Comparison of ENCODE assay signal across 8 mouse cellular contexts in the genomic region with DNA sequence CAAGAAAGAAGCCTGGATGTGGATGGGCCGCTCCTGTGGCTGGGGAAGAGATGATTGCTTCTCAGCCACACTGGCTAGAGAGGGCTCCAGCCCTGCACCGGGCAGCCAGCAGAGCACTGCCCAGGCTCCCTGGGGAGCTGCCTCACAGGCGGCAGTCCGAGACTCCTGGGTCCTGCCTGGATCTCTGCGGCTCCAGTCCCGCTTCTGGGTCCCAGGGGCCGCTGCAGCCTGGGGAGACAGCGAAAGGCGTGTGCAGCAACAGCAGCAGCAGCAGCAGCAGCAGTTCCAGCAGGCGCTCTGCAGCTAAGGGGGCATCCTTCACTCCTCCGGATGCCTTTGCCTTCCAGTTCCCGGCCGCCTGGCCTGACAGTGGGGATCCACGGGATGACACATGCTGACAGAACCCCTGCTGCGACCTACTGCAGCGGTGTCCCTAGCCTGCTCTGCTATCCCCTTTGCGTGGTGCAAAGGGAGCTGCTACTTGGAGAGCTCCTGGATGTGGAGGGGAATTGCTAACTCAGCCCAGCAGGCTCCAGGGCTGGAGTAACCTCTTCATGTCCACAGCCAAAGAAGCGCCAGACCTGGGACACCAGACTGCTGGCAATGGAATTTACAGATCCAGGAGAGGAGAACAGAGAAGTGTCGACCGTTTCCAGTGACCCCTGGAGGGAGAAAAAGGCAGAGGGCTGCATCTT.
DNase-seq lines count a peak whose midpoint lies in the region; ATAC-seq and TF ChIP-seq lines count a peak whose summit lies in the region.

No protein-coding gene starts in this region.

- intact Hi-C loops in left cerebral cortex, adult 2 months (cut with DNase I) = no loop called here

- H3K4me3 ChIP-seq in left cerebral cortex, adult 2 months = peak overlapping the region; percentile 33
- H3K4me3 ChIP-seq in heart, embryonic 12.5 days = peak overlapping the region; percentile 36
- peak overlapping the region; percentile 44 for H3K4me3 ChIP-seq in limb, embryonic 10.5 days

- peak overlapping the region; percentile 83 for H3K4me2 ChIP-seq in heart, embryonic 12.5 days

- ATAC-seq in heart, embryonic 12.5 days (ENCODE audit: insufficient number of reproducible peaks, low FRiP score) = no peak
- no peak for ATAC-seq in CD4-positive, CD25-positive, alpha-beta regulatory T cell, adult 4 months

- H3K4me1 ChIP-seq in heart, embryonic 12.5 days (replicated peaks) = peaks cover 11% of the 10 kb centered on the region
- H3K4me1 ChIP-seq in limb, embryonic 10.5 days = peaks cover 15% of the 10 kb centered on the region

- TF ChIP-seq CTCF in left cerebral cortex, adult 2 months (IDR thresholded peaks at IDR 0.05) = no peak; the same call in 1 of the 2 replicates

- no peak overlapping the region for H3K27ac ChIP-seq in left cerebral cortex, adult 2 months
- no peak overlapping the region for H3K27ac ChIP-seq in heart, embryonic 12.5 days (ENCODE audit: poor library complexity, severe bottlenecking)
- H3K27ac ChIP-seq in limb, embryonic 10.5 days = peak overlapping the region; percentile 59; the same call in 1 of the 2 replicates

- H3K27me3 ChIP-seq in heart, embryonic 12.5 days (replicated peaks) = peaks cover 23% of the 10 kb centered on the region
- peaks cover 21% of the 10 kb centered on the region for H3K27me3 ChIP-seq in limb, embryonic 10.5 days (ENCODE audit: low read depth, poor library complexity, severe bottlenecking)

- 1% methylated on average over 20 of the region's 20 CpGs for whole genome bisulfite sequencing in heart, embryonic 12.5 days
- 5% methylated on average over 20 of the region's 20 CpGs for WGBS in limb, embryonic 10.5 days

- peak in 1 of 2 experiments; percentile 12 for DNase-seq in left cerebral cortex, adult 2 months (ENCODE audit: extremely low spot score in 1 of 2, low spot score in 2 of 2)
- DNase-seq in left cerebral cortex, adult 9 months (ENCODE audit: low spot score in 2 of 2) = no peak
- peak; percentile 50 to 64 for DNase-seq in adrenal gland, postnatal 36 days
- peak; percentile 55 for DNase-seq in limb, embryonic 10.5 days (ENCODE audit: low spot score)
- peak; percentile 51 for DNase-seq in neural tube, embryonic 10.5 days (ENCODE audit: extremely low spot score, low spot score)
- DNase-seq in layer of hippocampus, adult 11-12 months (ENCODE audit: low spot score) = no peak

- H3K9ac ChIP-seq in heart, embryonic 12.5 days = peak overlapping the region; percentile 25; the same call in 1 of the 2 replicates

- H3K36me3 ChIP-seq in heart, embryonic 12.5 days = no peaks in the 10 kb centered on the region
- H3K36me3 ChIP-seq in limb, embryonic 10.5 days = no peaks in the 10 kb centered on the region

- H3K9me3 ChIP-seq in heart, embryonic 12.5 days (replicated peaks) = no peaks in the 10 kb centered on the region
- no peaks in the 10 kb centered on the region for H3K9me3 ChIP-seq in limb, embryonic 10.5 days (replicated peaks)

Comparison
In these comparisons a context has a peak if more than half of its experiments do, and no peak if none do; other contexts are left out.
1. DNase-seq: peak in adrenal gland, postnatal 36 days (2 of 2), limb, embryonic 10.5 days (single experiment) and neural tube, embryonic 10.5 days (single experiment); none in left cerebral cortex, adult 9 months (0 of 2) and layer of hippocampus, adult 11-12 months (single experiment).
2. Peak in every context shown above with its lines, with median percentiles within 50 percentile points of each other: H3K4me3 ChIP-seq.